Mouse (Mus musculus): ENCODE results near the gene Fcrlb.

DNA sequence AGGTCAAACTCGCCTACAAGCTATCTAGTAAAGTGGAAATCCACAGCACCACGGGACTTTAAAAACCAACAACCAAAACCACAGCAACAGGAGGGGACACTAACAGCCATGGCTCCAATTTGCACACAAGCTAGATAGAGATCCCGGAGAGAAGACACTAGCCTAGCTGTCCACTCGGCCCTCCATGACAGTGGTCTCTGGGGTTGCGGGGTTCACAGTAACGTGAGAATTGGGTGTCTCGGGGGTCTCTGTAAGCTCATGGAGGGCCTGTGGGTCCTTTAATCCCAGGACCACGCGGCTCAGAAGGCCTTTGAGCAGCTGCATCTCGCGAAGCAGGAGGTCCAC, 5.7 kb downstream of the Fcrlb start:
- TF ChIP-seq POLR2A (IDR thresholded peaks at IDR 0.05; ENCODE audit: low read depth, low read length) (no peak), CTCF (IDR thresholded peaks at IDR 0.05; ENCODE audit: extremely low read depth, insufficient read length, insufficient replicate concordance, low read depth, low read length) (no peak)

Data from small intestine, adult 2 months (tissue).